Mouse (Mus musculus): Measurements from ENCODE around the gene Tmem160. TPM values are rescaled to one million over a fixed set of nuclear protein-coding genes. Genes with fewer than 3 reads are reported as not detected.

Gene Tmem160
- polyA plus RNA-seq, 1 experiment from 2014 or later: 59.6 TPM

DNA sequence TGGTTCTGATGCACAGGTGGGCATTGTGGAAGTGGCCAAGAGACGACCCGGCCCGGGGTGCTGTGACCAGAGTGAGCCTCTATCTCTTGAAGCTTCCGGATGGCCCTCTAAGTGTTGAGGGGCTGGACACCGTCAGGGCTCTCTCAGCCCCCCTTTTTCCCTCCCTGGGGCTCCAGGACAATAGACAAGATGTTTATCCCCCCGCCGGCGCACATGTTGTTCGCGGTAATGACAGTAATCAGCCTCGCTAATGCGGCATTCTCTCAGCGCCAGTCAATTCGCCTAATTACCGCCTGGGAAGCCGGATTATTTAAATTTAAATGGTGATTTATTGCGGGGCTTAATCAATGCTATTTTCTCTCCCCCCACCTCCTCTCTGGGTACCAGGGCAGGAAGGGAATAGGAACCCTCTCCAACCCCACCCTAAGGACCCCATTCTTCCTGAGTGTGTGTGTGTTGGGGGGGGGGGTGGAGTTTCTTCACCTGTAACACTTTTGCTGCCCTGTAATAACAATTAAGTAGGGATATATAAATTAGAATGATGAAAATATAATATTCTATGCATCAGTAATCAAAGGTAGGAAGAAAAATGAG is 19.6 kb downstream of the Tmem160 start:
- H3K27ac ChIP-seq (ENCODE audit: low read depth, low read length): no peak overlapping the region
- H3K9me3 ChIP-seq (ENCODE audit: control insufficient read depth, low read length): no peaks in the 10 kb centered on the region
- DNase-seq (ENCODE audit: low spot score) (no peak), ATAC-seq (ENCODE audit: insufficient read depth, low FRiP score, low TSS enrichment) (no peak)
- H3K36me3 ChIP-seq (ENCODE audit: control insufficient read depth, insufficient read depth, low read length): no peaks in the 10 kb centered on the region
- peaks cover 59% of the 10 kb centered on the region for H3K27me3 ChIP-seq (ENCODE audit: control insufficient read depth, insufficient read depth, low read length)
- H3K9ac ChIP-seq (ENCODE audit: low read length): no peak overlapping the region
- 4% methylated on average over 17 of the region's 17 CpGs for WGBS
- H3K4me2 ChIP-seq (ENCODE audit: low read depth): 0 out of 2 replicates have a peak overlapping the region, but pooled peaks have one; percentile 3
- no peak overlapping the region for H3K4me3 ChIP-seq (ENCODE audit: low read depth, low read length)
- peaks cover 5% of the 10 kb centered on the region; the same call in 1 of the 2 replicates for H3K4me1 ChIP-seq (ENCODE audit: control insufficient read depth, insufficient read depth, low read length)

DNA sequence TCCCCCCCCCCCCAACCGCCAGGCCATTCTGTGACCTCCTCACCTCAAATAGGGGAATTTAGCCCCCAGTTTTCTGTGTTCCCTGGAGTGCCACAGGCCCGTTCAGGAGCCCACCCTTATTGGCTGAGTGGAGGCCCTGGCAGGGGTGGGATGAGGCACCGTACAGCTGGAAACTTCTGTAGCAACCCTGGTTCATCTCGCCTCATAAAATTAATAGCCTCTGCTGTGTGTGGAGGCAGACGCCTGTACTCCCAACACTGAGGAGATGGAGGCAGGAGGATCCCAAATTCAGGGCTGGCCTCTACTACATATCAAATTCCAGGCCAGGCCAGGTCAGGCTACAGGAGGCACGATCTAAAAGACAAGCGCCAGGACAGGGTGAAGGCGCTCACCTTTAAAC is 21.3 kb downstream of the Tmem160 start:
- H3K9ac ChIP-seq (ENCODE audit: low read length): no peak overlapping the region
- no peak overlapping the region for H3K4me3 ChIP-seq (ENCODE audit: low read depth, low read length)
- H3K36me3 ChIP-seq (ENCODE audit: control insufficient read depth, insufficient read depth, low read length): no peaks in the 10 kb centered on the region
- DNase-seq (ENCODE audit: low spot score): no peak
- peaks cover 63% of the 10 kb centered on the region for H3K27me3 ChIP-seq (ENCODE audit: control insufficient read depth, insufficient read depth, low read length)
- H3K4me1 ChIP-seq (ENCODE audit: control insufficient read depth, insufficient read depth, low read length): peaks cover 5% of the 10 kb centered on the region; the same call in 1 of the 2 replicates
- H3K4me2 ChIP-seq (ENCODE audit: low read depth): no peak overlapping the region
- no peak overlapping the region for H3K27ac ChIP-seq (ENCODE audit: low read depth, low read length)
- 33% methylated on average over 8 of the region's 8 CpGs for WGBS
- H3K9me3 ChIP-seq (ENCODE audit: control insufficient read depth, low read length): no peaks in the 10 kb centered on the region
- ATAC-seq (ENCODE audit: insufficient read depth, low FRiP score, low TSS enrichment): no peak

DNA sequence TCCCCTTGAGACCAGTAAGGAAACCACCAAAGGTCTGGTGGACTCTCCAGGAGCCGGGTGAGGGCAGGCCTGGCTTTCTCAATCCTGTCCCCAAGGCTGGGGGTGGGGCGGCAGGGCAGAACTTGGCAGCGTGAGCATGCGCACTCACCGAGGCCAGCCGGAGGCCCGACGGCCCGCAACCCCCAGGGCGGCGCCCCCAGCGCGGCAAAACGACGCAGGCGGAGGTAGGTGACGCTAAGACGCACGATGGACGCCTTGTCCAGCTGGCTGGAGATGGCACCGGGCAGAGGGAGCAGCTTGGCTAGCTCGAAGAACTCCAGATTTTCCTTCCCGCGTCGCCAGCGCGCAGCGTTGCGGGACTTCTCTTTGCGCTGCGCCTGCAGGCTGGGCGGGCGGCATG is 21.9 kb downstream of the Tmem160 start:
- peaks cover 5% of the 10 kb centered on the region; the same call in 1 of the 2 replicates for H3K4me1 ChIP-seq (ENCODE audit: control insufficient read depth, insufficient read depth, low read length)
- H3K36me3 ChIP-seq (ENCODE audit: control insufficient read depth, insufficient read depth, low read length): no peaks in the 10 kb centered on the region
- ATAC-seq (ENCODE audit: insufficient read depth, low FRiP score, low TSS enrichment) (no peak), DNase-seq (ENCODE audit: low spot score) (no peak)
- peaks cover 63% of the 10 kb centered on the region for H3K27me3 ChIP-seq (ENCODE audit: control insufficient read depth, insufficient read depth, low read length)
- H3K4me2 ChIP-seq (ENCODE audit: low read depth): no peak overlapping the region; the same call in 1 of the 2 replicates
- no peak overlapping the region for H3K9ac ChIP-seq (ENCODE audit: low read length)
- H3K9me3 ChIP-seq (ENCODE audit: control insufficient read depth, low read length): no peaks in the 10 kb centered on the region
- 0 out of 2 replicates have a peak overlapping the region, but pooled peaks have one; percentile 1 for H3K4me3 ChIP-seq (ENCODE audit: low read depth, low read length)
- 2% methylated on average over 33 of the region's 33 CpGs for WGBS
- no peak overlapping the region for H3K27ac ChIP-seq (ENCODE audit: low read depth, low read length)

DNA sequence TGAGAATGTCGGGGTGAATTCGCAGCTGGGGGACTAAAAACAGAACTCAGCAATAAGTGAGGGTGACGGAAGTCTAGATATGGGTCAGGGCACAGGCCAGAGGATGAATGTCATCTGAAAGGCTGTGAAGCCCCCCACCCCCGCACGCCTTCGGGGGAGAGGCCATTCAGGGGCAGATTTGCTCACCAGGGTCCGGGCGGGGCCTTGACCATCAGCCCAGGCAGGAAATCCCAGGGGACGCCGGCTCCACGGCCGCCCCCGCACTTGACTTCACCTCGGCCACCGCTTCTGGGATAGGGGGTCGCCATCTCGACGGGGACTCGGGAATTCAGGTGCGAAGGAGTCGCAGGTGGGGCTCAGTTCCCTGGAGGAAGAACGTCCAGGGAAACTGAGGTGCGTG is 22.7 kb downstream of the Tmem160 start:
- 0 out of 2 replicates have a peak overlapping the region, but pooled peaks have one; percentile 8 for H3K4me2 ChIP-seq (ENCODE audit: low read depth)
- no peak for DNase-seq (ENCODE audit: low spot score)
- H3K4me1 ChIP-seq (ENCODE audit: control insufficient read depth, insufficient read depth, low read length): peaks cover 5% of the 10 kb centered on the region; the same call in 1 of the 2 replicates
- no peaks in the 10 kb centered on the region for H3K36me3 ChIP-seq (ENCODE audit: control insufficient read depth, insufficient read depth, low read length)
- no peak overlapping the region for H3K9ac ChIP-seq (ENCODE audit: low read length)
- H3K4me3 ChIP-seq (ENCODE audit: low read depth, low read length): no peak overlapping the region
- ATAC-seq (ENCODE audit: insufficient read depth, low FRiP score, low TSS enrichment): no peak
- 4% methylated on average over 23 of the region's 23 CpGs for WGBS
- peaks cover 63% of the 10 kb centered on the region for H3K27me3 ChIP-seq (ENCODE audit: control insufficient read depth, insufficient read depth, low read length)
- H3K9me3 ChIP-seq (ENCODE audit: control insufficient read depth, low read length): no peaks in the 10 kb centered on the region
- H3K27ac ChIP-seq (ENCODE audit: low read depth, low read length): no peak overlapping the region

DNA sequence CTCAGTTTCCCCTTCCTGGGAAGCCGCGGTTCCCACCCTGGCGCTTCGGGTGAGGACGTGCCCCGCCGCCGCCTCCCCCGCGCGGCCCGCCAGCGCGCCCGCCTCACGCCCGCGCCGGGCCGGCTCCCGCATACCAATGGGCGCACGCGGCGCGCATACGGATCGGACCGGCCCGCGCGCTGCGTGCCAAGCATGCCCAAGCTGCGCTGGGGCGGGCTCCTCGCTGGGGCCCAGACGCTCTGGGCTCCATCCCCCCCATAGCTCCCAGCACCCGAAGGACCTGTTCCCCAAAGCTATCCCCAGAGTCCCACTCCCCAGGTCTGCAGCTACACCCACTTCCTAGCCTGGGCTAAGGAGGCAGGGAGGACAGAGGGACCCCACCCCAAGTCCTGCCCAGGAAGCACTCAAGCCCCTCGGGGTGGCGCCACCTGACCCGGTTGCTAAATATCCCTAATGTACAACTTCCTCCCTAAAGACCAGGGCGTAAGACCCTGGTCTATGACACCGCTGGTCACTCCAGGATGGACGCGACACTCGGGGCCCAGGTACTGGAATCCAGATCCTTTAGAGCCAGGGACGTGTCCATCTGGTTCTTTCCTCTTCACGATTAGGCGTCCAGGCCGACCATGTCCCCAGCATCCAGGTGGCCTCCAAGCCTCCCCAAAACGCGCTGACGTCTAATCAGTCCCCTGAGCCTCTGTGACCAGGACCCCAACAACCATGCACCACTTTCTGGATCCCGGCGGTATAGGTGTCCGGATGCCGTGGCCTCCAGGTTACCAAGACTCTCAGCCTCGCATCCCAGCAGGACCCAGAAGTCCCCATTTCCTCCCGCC is 23.4 kb downstream of the Tmem160 start:
- Histone ChIP-seq H3K4me2 (ENCODE audit: low read depth) (peak overlapping the region; percentile 49), H3K9me3 (ENCODE audit: control insufficient read depth, low read length) (no peaks in the 10 kb centered on the region), H3K27me3 (ENCODE audit: control insufficient read depth, insufficient read depth, low read length) (peaks cover 61% of the 10 kb centered on the region), H3K9ac (ENCODE audit: low read length) (no peak overlapping the region), H3K27ac (ENCODE audit: low read depth, low read length) (no peak overlapping the region), H3K4me3 (ENCODE audit: low read depth, low read length) (peak overlapping the region; percentile 28), H3K4me1 (ENCODE audit: control insufficient read depth, insufficient read depth, low read length) (peaks cover 5% of the 10 kb centered on the region; the same call in 1 of the 2 replicates), H3K36me3 (ENCODE audit: control insufficient read depth, insufficient read depth, low read length) (no peaks in the 10 kb centered on the region)
- ATAC-seq (ENCODE audit: insufficient read depth, low FRiP score, low TSS enrichment) (no peak), DNase-seq (ENCODE audit: low spot score) (no peak)
- under 1% methylated on average over 54 of the region's 59 CpGs for WGBS

DNA sequence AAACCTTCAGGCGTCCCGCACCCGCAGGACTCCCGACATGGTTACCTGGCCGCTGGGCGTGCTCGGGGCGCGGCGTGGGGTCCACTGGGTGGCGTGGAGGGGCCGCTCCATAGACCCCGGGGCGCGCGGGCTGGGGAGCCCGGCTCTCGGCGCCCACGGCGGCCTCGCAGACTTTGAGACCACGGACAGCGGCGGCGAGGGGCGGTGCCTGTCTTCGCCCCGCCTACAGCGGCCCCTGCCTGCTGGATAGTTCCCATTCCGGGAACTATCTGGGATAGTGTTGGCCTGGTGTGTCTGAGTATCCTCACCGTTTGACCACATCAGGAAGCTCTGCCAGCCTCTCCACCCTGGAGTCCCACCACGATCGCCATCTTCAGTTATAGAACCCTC is 24.0 kb downstream of the Tmem160 start:
- Histone ChIP-seq H3K4me1 (ENCODE audit: control insufficient read depth, insufficient read depth, low read length) (peaks cover 5% of the 10 kb centered on the region; the same call in 1 of the 2 replicates), H3K27ac (ENCODE audit: low read depth, low read length) (no peak overlapping the region), H3K27me3 (ENCODE audit: control insufficient read depth, insufficient read depth, low read length) (peaks cover 57% of the 10 kb centered on the region), H3K9me3 (ENCODE audit: control insufficient read depth, low read length) (no peaks in the 10 kb centered on the region), H3K9ac (ENCODE audit: low read length) (no peak overlapping the region), H3K36me3 (ENCODE audit: control insufficient read depth, insufficient read depth, low read length) (no peaks in the 10 kb centered on the region), H3K4me2 (ENCODE audit: low read depth) (peak overlapping the region; percentile 49), H3K4me3 (ENCODE audit: low read depth, low read length) (peak overlapping the region; percentile 28)
- peak; percentile 54 for DNase-seq (ENCODE audit: low spot score)
- WGBS: 1% methylated on average over 34 of the region's 34 CpGs
- no peak for ATAC-seq (ENCODE audit: insufficient read depth, low FRiP score, low TSS enrichment)

DNA sequence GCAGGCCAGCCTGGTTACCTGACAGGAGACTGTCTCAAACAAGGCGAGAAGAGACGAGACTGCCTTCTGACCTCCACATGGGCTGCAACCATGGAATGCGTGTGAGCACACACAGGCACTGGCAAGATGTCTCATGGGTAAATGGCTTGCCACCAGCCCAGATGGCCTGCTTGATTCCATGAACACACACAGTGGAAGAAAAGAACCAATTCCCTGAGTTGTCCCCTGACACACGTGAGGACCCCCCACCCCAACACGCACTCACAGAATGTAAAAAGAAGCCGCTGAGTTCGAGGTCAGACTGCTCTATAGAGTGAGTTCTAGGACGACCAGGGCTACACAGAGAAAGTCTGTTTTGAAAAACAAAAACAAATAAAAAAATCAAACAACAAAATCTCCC is 25.0 kb downstream of the Tmem160 start, which contains the start of gene Npas1:
TSS of gene Npas1 (minus strand) at position 101 of the 400 bp plus-strand sequence.
- H3K27me3 ChIP-seq (ENCODE audit: control insufficient read depth, insufficient read depth, low read length): peaks cover 48% of the 10 kb centered on the region

DNA sequence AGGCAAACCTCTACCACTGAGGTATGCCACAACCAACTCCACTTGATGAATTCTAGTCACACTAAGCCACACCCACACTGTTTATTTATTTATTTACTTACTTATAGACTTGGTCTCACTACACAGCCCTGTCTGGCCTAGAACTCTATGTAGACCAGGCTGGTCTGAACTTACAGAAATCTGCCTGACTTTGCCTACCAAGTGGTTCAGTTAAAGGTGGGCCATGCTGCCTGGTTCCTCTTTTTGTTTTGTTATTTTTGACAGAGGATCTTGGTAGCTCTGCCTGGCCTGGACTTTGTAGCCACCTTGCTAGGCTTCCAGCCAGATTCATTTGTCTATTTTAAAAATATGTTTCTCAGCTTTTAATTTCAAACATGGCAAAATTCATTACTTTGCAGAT is 36.2 kb downstream of the Tmem160 start:
- Histone ChIP-seq H3K27me3 (ENCODE audit: control insufficient read depth, insufficient read depth, low read length) (no peaks in the 10 kb centered on the region), H3K36me3 (ENCODE audit: control insufficient read depth, insufficient read depth, low read length) (no peaks in the 10 kb centered on the region), H3K9ac (ENCODE audit: low read length) (no peak overlapping the region), H3K4me1 (ENCODE audit: control insufficient read depth, insufficient read depth, low read length) (no peaks in the 10 kb centered on the region), H3K27ac (ENCODE audit: low read depth, low read length) (no peak overlapping the region), H3K9me3 (ENCODE audit: control insufficient read depth, low read length) (no peaks in the 10 kb centered on the region), H3K4me3 (ENCODE audit: low read depth, low read length) (no peak overlapping the region), H3K4me2 (ENCODE audit: low read depth) (no peak overlapping the region)
- ATAC-seq (ENCODE audit: insufficient read depth, low FRiP score, low TSS enrichment) (no peak), DNase-seq (ENCODE audit: low spot score) (no peak)

More for the DNA sequence above, 25.0 kb downstream of the Tmem160 start, which contains the start of gene Npas1:
- no peak for DNase-seq (ENCODE audit: low spot score)
- Histone ChIP-seq H3K4me2 (ENCODE audit: low read depth) (peak within 1 kb of the TSS; percentile 49), H3K27ac (ENCODE audit: low read depth, low read length) (no peak within 1 kb of the TSS), H3K9me3 (ENCODE audit: control insufficient read depth, low read length) (no peaks in the 10 kb centered on the region), H3K9ac (ENCODE audit: low read length) (no peak within 1 kb of the TSS), H3K4me3 (ENCODE audit: low read depth, low read length) (peak within 1 kb of the TSS; percentile 28), H3K4me1 (ENCODE audit: control insufficient read depth, insufficient read depth, low read length) (peaks cover 5% of the 10 kb centered on the region; the same call in 1 of the 2 replicates), H3K36me3 (ENCODE audit: control insufficient read depth, insufficient read depth, low read length) (no peaks in the 10 kb centered on the region)
- WGBS: 83% methylated on average over 8 of the region's 8 CpGs
- ATAC-seq (ENCODE audit: insufficient read depth, low FRiP score, low TSS enrichment): no peak
